Mouse (Mus musculus) megakaryocyte, embryonic 14.5 days (primary cell): ENCODE measurements around the gene Rapgef6.

Experiments used
- FLI1 ChIP-seq: IDR thresholded peaks from 2 replicates; pipeline ENCODE4 v1.6.1; 2012; ENCODE audit warnings: low read length, inconsistent platforms, mixed read lengths
- GATA1 ChIP-seq: IDR thresholded peaks from 3 replicates; pipeline ENCODE4 v1.6.1; 2012; ENCODE audit warnings: mixed read lengths, low read length, inconsistent platforms, borderline replicate concordance

DNA sequence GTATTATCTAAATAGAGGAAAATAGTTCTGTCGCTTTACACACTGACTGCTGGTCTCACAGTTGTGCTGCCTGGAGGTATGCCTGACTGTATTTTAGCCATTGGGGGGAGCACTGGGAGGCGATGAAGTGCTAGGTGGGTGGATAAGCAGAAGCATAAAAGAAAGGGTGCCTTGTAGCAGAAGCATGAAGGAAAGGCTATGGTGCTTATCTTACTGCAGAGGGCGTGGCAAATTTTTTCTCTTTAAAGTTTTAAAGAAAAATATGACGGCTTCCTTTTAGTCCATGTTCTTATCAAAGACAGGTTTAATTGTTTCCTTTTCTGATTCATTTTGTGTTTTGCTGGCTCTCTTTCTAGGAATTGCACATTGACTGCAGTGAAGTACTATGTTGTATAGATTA, 72.4 kb downstream of the Rapgef6 start:
- no peak for TF ChIP-seq GATA1
- TF ChIP-seq FLI1: no peak
